Mouse (Mus musculus) lung, embryonic 16.5 days (tissue): ENCODE data around the gene Cmss1. TPM values are rescaled to one million over a fixed set of nuclear protein-coding genes. Genes with fewer than 3 reads are reported as not detected.

Experiments used
- ATAC-seq: fragments of 200-750 bp; cut with Nextera tagmentation; 2 replicates; pipeline ENCODE4 v1.8.0; 2017; ENCODE audit warnings: low read depth, mild to moderate bottlenecking, moderate library complexity
- H3K27ac ChIP-seq: fragments of 300-500 bp; sonication (generic); 2 replicates; pipeline ENCODE4 v1.5.1; 2014; ENCODE audit warnings: mild to moderate bottlenecking, control low read depth, low read length
- H3K27me3 ChIP-seq: fragments of 300-500 bp; sonication (generic); 2 replicates; pipeline ENCODE4 v1.6.1; 2014; ENCODE audit warnings: low read depth, low read length, mixed read lengths; ENCODE audit not compliant: control insufficient read depth, insufficient read depth
- H3K36me3 ChIP-seq: fragments of 300-500 bp; sonication (generic); 2 replicates; pipeline ENCODE4 v1.6.1; 2014; ENCODE audit warnings: low read length; ENCODE audit not compliant: control insufficient read depth, insufficient read depth
- H3K4me1 ChIP-seq: fragments of 300-500 bp; sonication (generic); replicated peaks from 2 replicates; pipeline ENCODE4 v1.6.1; 2014; ENCODE audit warnings: low read length, mixed read lengths; ENCODE audit not compliant: control insufficient read depth, insufficient read depth
- H3K4me2 ChIP-seq: fragments of 300-500 bp; sonication (generic); 2 replicates; pipeline ENCODE4 v1.6.1; 2014; ENCODE audit warnings: low read depth, low read length, control low read depth
- H3K4me3 ChIP-seq: fragments of 300-500 bp; sonication (generic); 2 replicates; pipeline ENCODE4 v1.5.1; 2014; ENCODE audit warnings: mild to moderate bottlenecking, low read length, control low read depth
- H3K9ac ChIP-seq: fragments of 300-500 bp; sonication (generic); 2 replicates; pipeline ENCODE4 v1.6.1; 2014; ENCODE audit warnings: low read length, control low read depth
- H3K9me3 ChIP-seq: fragments of 300-500 bp; sonication (generic); 2 replicates; pipeline ENCODE4 v1.6.1; 2016; ENCODE audit warnings: low read length; ENCODE audit not compliant: control insufficient read depth
- WGBS: fragments of 180-500 bp; shearing (Covaris S2); extraction: QIAGEN DNeasy Blood & Tissue Kit; methylation state at CpG from one replicate; pipeline ENCODE4 v1.1.7; 2014; 5-methylcytosine and 5-hydroxymethylcytosine counted together
- polyA plus RNA-seq: library from polyadenylated mRNA; unstranded; fragments of >200 nt; fragmentation: Nextera tagmentation; extraction: Ambion mirVana; gene quantifications from 2 replicates; pipeline ENCODE4 v1.2.1, GENCODE M21; 2015

The Cmss1 gene
- polyA plus RNA-seq, 1 experiment from 2014 or later = 48.5 TPM

DNA sequence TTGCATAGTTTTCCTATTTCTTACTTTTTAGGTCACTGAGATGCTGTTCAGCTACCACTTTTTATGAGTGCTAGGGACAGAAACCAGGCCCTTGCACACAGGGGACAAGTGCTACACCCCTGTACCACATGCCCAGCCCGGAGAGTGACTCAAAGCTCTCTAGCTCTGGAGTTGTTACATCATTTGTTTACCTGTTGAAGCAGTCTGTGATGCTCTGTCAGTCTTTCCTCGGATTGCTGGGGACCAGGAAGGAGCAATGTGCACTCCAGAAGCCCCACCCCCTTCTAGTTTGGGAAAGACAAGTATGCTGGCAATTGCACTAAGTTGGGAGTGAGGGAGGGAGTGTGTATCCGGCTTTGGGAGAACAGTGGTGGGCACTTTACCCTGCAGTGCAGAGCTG lies 257.0 kb downstream of the Cmss1 start:
- Histone ChIP-seq H3K27me3 (no peaks in the 10 kb centered on the region), H3K4me2 (no peak overlapping the region), H3K36me3 (no peaks in the 10 kb centered on the region), H3K9ac (no peak overlapping the region), H3K27ac (no peak overlapping the region), H3K9me3 (no peaks in the 10 kb centered on the region), H3K4me3 (no peak overlapping the region), H3K4me1 (no peaks in the 10 kb centered on the region)
- 19% methylated on average over 3 of the region's 3 CpGs for WGBS
- ATAC-seq = peak; percentile 54; the same call in 1 of the 2 replicates

DNA sequence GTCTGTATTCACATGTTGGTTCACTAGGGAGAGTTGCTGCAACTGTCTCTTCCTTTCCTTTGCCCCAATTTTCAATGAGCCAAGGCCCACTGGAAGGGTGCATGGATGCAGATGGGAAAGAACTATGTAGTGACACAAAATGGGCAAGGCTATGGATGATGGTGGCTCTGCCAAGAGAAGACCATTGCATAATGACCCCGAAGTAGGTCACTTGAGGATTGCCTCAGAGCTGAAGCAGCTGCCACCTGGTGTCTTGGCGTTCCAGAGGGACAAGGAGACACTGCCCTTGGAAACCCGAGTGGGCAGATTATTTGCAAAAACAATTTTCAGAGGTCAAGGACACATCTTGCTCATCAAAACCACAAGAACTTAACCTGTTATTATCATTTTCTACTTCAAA lies 257.6 kb downstream of the Cmss1 start:
- no peak overlapping the region for H3K4me2 ChIP-seq
- H3K4me3 ChIP-seq = no peak overlapping the region
- H3K27ac ChIP-seq = no peak overlapping the region
- 80% methylated on average over 3 of the region's 3 CpGs for WGBS
- no peaks in the 10 kb centered on the region for H3K27me3 ChIP-seq
- ATAC-seq = no peak
- H3K9me3 ChIP-seq = no peaks in the 10 kb centered on the region
- H3K9ac ChIP-seq = no peak overlapping the region
- H3K4me1 ChIP-seq = no peaks in the 10 kb centered on the region
- H3K36me3 ChIP-seq = no peaks in the 10 kb centered on the region

DNA sequence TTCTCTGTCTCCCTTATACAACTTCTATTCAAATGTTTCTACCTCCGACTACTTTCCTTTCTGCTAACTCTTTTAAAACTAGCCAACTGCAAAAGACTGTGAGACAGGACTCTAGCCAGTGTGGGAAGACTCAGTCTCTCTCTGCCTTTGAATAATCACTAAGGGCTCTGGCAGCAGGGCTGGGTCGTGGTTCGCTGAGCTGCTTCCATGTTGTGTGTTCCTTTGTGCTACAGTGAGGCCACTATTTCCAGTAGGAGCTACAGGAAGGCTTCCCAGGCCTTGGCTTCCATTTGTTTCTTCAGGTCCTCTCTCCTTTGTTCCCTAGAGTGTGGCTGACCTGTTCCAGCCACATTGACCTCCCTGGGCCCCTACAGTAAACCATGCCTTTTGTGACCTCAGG lies 260.4 kb downstream of the Cmss1 start:
- H3K9ac ChIP-seq = no peak overlapping the region
- H3K4me2 ChIP-seq = no peak overlapping the region
- WGBS = 82% methylated on average over 3 of the region's 3 CpGs
- no peaks in the 10 kb centered on the region for H3K36me3 ChIP-seq
- H3K27ac ChIP-seq = no peak overlapping the region
- no peaks in the 10 kb centered on the region for H3K9me3 ChIP-seq
- no peaks in the 10 kb centered on the region for H3K27me3 ChIP-seq
- H3K4me1 ChIP-seq = no peaks in the 10 kb centered on the region
- no peak overlapping the region for H3K4me3 ChIP-seq
- ATAC-seq = no peak

DNA sequence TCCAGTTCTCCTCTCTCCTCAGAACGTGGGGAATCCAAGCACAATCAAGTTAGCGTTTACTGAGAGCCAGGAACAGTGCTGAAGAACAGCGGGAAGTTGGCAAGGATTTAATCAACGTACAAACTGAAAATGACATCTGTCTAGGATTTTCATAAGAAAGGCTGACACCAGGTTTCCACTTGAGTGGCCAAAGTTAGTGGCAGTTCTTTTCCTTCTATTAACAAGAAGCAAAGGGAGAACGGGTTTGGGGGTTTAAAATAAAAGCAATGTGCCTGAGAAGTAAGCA lies 266.1 kb downstream of the Cmss1 start:
- H3K27me3 ChIP-seq = no peaks in the 10 kb centered on the region
- H3K9me3 ChIP-seq = no peaks in the 10 kb centered on the region
- H3K4me1 ChIP-seq = peaks cover 18% of the 10 kb centered on the region
- WGBS = 36% methylated on average over 5 of the region's 5 CpGs
- peak overlapping the region; percentile 57; the same call in 1 of the 2 replicates for H3K27ac ChIP-seq
- no peaks in the 10 kb centered on the region for H3K36me3 ChIP-seq
- no peak overlapping the region for H3K4me2 ChIP-seq
- no peak for ATAC-seq
- H3K9ac ChIP-seq = no peak overlapping the region
- no peak overlapping the region for H3K4me3 ChIP-seq

DNA sequence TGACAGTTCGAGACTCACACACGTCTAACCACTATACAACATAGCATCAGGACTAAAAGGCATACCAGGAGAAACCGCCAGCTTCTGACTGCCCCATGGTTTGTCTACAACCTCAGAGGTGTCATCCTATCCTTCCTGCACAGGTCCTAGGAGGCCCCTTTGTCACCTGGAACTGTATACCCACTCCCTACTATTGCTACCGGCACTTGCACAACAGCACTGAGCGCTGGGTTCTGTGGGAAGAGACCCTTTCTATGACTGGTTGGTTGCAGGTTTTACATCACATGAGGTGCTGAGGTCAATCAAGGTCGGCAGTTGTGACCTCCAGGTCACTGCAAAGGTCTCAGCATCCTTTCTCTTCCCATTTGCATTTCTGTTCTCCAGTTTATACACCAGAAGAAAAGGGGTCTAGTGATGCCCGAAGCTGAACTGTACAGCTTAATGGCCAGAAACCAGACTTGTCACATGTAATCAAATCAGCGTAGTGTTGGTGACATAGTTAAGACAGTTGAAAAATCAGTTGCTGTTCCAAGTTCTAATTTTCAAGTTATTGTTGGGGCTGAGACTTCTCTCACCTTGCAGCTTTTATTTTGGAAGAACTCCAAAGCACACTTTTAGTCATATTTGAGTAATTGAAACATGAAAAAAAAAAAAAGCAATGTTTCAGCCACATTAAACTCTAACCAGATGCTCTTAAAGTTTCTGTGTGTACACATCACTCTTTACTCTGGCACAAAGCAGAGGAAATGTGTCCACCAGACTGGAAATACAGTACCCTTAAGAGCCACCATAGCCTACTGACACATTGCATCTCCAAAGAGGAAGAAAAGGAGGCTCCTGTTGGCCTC lies 266.7 kb downstream of the Cmss1 start:
- no peaks in the 10 kb centered on the region for H3K9me3 ChIP-seq
- no peak overlapping the region for H3K9ac ChIP-seq
- no peak overlapping the region for H3K4me2 ChIP-seq
- H3K4me1 ChIP-seq = peaks cover 18% of the 10 kb centered on the region
- peak; percentile 78 for ATAC-seq
- no peaks in the 10 kb centered on the region for H3K36me3 ChIP-seq
- H3K4me3 ChIP-seq = no peak overlapping the region
- H3K27me3 ChIP-seq = no peaks in the 10 kb centered on the region
- 74% methylated on average over 8 of the region's 8 CpGs for WGBS
- peak overlapping the region; percentile 57; the same call in 1 of the 2 replicates for H3K27ac ChIP-seq

DNA sequence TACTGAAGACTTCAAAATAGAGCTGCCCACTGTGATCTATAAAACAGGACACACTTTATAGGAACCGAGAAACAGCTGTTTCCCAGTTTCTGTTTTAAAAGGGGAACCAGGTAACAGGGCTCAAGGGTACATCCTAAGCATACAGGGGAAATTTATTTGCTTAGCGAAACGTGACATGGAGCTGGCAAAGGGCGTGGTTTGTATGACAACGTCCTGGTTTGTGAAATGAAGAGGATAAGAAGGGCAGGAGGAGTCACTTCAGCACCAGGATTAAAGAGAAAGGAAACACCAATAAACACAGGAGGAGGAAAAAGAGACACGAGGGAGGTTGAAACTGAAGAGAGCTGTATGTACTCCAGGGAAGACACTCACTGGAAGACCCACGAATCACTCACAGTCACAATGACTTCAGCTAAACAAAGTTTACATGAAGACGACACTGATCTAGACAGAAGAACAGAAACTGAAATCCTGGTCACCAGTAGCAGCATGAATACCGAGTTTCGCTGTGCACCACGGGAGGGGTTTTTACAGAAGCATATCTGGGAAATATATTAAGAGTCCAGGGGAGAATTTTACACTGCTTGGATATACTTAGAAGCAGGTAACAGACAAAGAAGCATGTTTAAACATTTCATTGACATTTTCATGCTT lies 269.8 kb downstream of the Cmss1 start:
- WGBS = 39% methylated on average over 11 of the region's 11 CpGs
- H3K27ac ChIP-seq = no peak overlapping the region
- no peaks in the 10 kb centered on the region for H3K36me3 ChIP-seq
- no peak for ATAC-seq
- peak overlapping the region; percentile 14 for H3K9ac ChIP-seq
- H3K4me3 ChIP-seq = no peak overlapping the region
- peaks cover 18% of the 10 kb centered on the region for H3K4me1 ChIP-seq
- H3K27me3 ChIP-seq = no peaks in the 10 kb centered on the region
- no peaks in the 10 kb centered on the region for H3K9me3 ChIP-seq
- H3K4me2 ChIP-seq = peak overlapping the region; percentile 31

DNA sequence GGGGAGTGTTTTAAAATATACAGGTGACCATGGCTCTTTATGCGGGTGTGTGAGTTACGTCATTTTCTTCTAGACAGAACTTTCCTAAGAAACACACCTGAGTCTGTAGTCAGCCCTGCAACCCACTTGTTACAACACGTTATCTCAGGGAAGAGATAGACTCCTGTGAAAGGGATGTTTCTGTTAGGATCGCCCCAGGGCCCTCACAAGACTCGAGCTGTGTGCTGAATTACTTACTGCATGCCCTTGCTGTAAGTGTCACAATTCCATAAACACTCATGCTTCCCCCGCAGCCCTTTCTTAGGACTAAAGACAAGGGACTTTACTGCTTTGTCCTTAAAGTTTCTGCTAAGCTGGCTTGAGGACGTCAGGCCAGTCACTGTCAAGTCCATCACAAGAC lies 274.4 kb downstream of the Cmss1 start:
- Histone ChIP-seq H3K9me3 (no peaks in the 10 kb centered on the region), H3K4me1 (peaks cover 4% of the 10 kb centered on the region; the same call in 1 of the 2 replicates), H3K36me3 (no peaks in the 10 kb centered on the region), H3K27me3 (no peaks in the 10 kb centered on the region), H3K27ac (no peak overlapping the region), H3K4me2 (no peak overlapping the region), H3K4me3 (no peak overlapping the region), H3K9ac (no peak overlapping the region)
- no peak for ATAC-seq
- 61% methylated on average over 7 of the region's 7 CpGs for WGBS

DNA sequence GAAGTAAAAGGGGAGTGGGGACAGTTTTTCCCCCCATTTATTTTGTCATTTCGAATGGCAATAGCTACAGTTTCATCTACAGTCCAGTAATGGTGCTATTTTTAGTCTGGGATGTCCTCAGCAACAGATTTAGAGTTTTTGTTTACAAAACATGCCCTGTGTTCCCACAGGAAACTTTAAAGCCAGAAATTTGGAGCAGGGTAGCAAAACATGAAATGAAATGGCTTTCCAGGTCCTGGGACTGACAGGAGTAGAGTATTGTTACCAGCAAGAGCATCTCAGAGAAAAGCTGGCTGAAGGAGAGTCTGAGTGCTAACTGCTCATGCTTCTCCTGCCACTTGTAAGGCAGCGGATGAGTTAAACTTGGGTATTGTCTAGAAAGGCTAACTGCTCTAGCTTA lies 276.6 kb downstream of the Cmss1 start:
- Histone ChIP-seq H3K4me3 (no peak overlapping the region), H3K36me3 (no peaks in the 10 kb centered on the region), H3K4me1 (0 out of 2 replicates have a peak, but pooled peaks cover 4% of the 10 kb centered on the region), H3K27me3 (no peaks in the 10 kb centered on the region), H3K4me2 (no peak overlapping the region), H3K9me3 (no peaks in the 10 kb centered on the region), H3K9ac (no peak overlapping the region), H3K27ac (peak overlapping the region; percentile 46; the same call in 1 of the 2 replicates)
- WGBS = 67% methylated on average over 2 of the region's 2 CpGs
- no peak for ATAC-seq

DNA sequence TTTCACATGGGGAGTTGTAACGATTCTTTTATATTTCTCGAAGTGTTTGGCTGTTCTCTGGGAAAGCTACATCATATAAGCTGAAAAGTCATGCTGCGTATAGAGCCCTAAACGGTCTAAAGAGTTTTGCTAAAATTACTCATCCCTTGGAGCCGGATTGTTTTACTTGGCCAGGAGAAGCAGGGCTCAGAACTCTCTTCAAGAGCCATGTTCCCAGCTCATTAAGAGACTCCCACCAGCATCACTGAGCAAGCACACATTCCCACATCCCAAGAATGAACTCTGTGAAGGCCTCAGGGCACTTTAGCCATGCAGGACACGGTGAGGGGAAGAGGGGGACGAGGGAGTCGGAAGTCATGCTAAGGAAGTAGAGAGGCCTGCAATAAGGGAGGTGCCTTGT lies 277.6 kb downstream of the Cmss1 start:
- 0 out of 2 replicates have a peak, but pooled peaks cover 4% of the 10 kb centered on the region for H3K4me1 ChIP-seq
- WGBS = 80% methylated on average over 8 of the region's 8 CpGs
- H3K4me3 ChIP-seq = no peak overlapping the region
- H3K27me3 ChIP-seq = no peaks in the 10 kb centered on the region
- no peak overlapping the region for H3K4me2 ChIP-seq
- no peaks in the 10 kb centered on the region for H3K36me3 ChIP-seq
- no peak for ATAC-seq
- H3K9ac ChIP-seq = no peak overlapping the region
- no peaks in the 10 kb centered on the region for H3K9me3 ChIP-seq
- no peak overlapping the region for H3K27ac ChIP-seq
